8 mouse cellular contexts compared by ENCODE assay signal in genomic region chr15:94557442-94557841, GRCm38 (mm10). TPM values are rescaled to one million over a fixed set of nuclear protein-coding genes. Genes with fewer than 3 reads are reported as not detected.
A peak's percentile ranks its signal among the peaks of the same experiment; 100 is the strongest.
DNase-seq lines count a peak whose midpoint lies in the region; ATAC-seq lines count a peak whose summit lies in the region.

No protein-coding gene starts in this region.

- ATAC-seq in megakaryocyte-erythroid progenitor cell, adult 5-6 weeks (replicated peaks; ENCODE audit: low FRiP score, low TSS enrichment, poor library complexity, severe bottlenecking): peak; percentile 100

- DNase-seq in R1 (ENCODE audit: low read depth, low spot score): peak; percentile 87
- DNase-seq in cerebellum, adult 9-10 months: peak; percentile 85
- DNase-seq in frontal cortex, adult 2 months (ENCODE audit: extremely low spot score in 1 of 2, low spot score in 1 of 2): peak; percentile 67 to 98
- peak; percentile 86 for DNase-seq in hindlimb bud, embryonic 11.5 days (ENCODE audit: extremely low spot score, low read depth, low spot score)
- peak; percentile 43 to 92 for DNase-seq in left cerebral cortex, adult 8-10 months (ENCODE audit: low spot score in 2 of 2)
- peak; percentile 78 for DNase-seq in right cerebral cortex, postnatal 25 days
- peak; percentile 79 to 87 for DNase-seq in urinary bladder, postnatal 36 days (ENCODE audit: low spot score in 2 of 2)

RNA-seq across cellular contexts. Expression of gene Irak4, which starts 14.0 kb away (rescaled TPM):
- 2.1 and 2.6 TPM in 2 replicates for polyA plus RNA-seq in frontal cortex, adult 2 months (2012; rRNA removed)
- total RNA-seq in left cerebral cortex, adult 8-10 months (2022): 1 to 10 TPM; 2.2 to 2.8 (median 2.5) TPM
- 4.0 and 5.4 TPM in 2 replicates for total RNA-seq in megakaryocyte-erythroid progenitor cell, adult 5-6 weeks (2014; fragmentation: Nextera tagmentation)
- 11.0 and 17.1 TPM in 2 replicates for total RNA-seq in megakaryocyte-erythroid progenitor cell, adult 5-6 weeks (2017)

RNA-seq across cellular contexts. Expression of gene Pus7l, which starts 14.1 kb away (rescaled TPM):
- polyA plus RNA-seq in frontal cortex, adult 2 months (2012; rRNA removed): 3.5 and 3.9 TPM in 2 replicates
- total RNA-seq in left cerebral cortex, adult 8-10 months (2022): 1 to 10 TPM; 2.4 to 5.7 (median 4.2) TPM
- total RNA-seq in megakaryocyte-erythroid progenitor cell, adult 5-6 weeks (2014; fragmentation: Nextera tagmentation): 13.2 TPM in 2 replicates
- 14.0 and 17.3 TPM in 2 replicates for total RNA-seq in megakaryocyte-erythroid progenitor cell, adult 5-6 weeks (2017)

RNA-seq across cellular contexts. Expression of gene Twf1, which starts 32.2 kb away (rescaled TPM):
- 49.6 and 58.2 TPM in 2 replicates for polyA plus RNA-seq in frontal cortex, adult 2 months (2012; rRNA removed)
- 10 to 100 TPM; 36.8 to 44.6 (median 42.0) TPM for total RNA-seq in left cerebral cortex, adult 8-10 months (2022)
- 18.4 and 24.8 TPM in 2 replicates for total RNA-seq in megakaryocyte-erythroid progenitor cell, adult 5-6 weeks (2014; fragmentation: Nextera tagmentation)
- total RNA-seq in megakaryocyte-erythroid progenitor cell, adult 5-6 weeks (2017): 23.7 and 29.5 TPM in 2 replicates

Comparison
In these comparisons a context has a peak if more than half of its experiments do, and no peak if none do; other contexts are left out.
1. Peak in every context shown above with its lines: DNase-seq and ATAC-seq.